Mouse (Mus musculus) yolk sac, embryonic 10.5 days (tissue): ENCODE measurements around the gene Rnf39.

Experiments used
- DNase-seq: peaks from one replicate; pipeline ENCODE4 v3.0.0-alpha.2; 2017; ENCODE audit warnings: low spot score

Gene Rnf39

GRCm38 (mm10) chr17:36942791-36943471 is at the start of gene Rnf39:
Rnf39 (plus strand) TSS chr17:36942918.
- no peak for DNase-seq

GRCm38 (mm10) chr17:36893387-36893786 is 49.3 kb upstream of the Rnf39 start:
- no peak for DNase-seq

- no peak for DNase-seq
Measured at GRCm38 (mm10) chr17:36896583-36896982, 46.1 kb upstream of the Rnf39 start.

- DNase-seq = no peak
Measured at GRCm38 (mm10) chr17:36897065-36897464, 45.7 kb upstream of the Rnf39 start.

- DNase-seq = peak; percentile 59
Measured at GRCm38 (mm10) chr17:36897552-36898205, 45.0 kb upstream of the Rnf39 start, which contains the start of gene Trim31. Trim31 (plus strand) TSS chr17:36898118.

GRCm38 (mm10) chr17:36899376-36899775 is 43.3 kb upstream of the Rnf39 start:
- DNase-seq = no peak

GRCm38 (mm10) chr17:36900001-36900400 is 42.7 kb upstream of the Rnf39 start:
- no peak for DNase-seq

- DNase-seq = no peak
Measured at GRCm38 (mm10) chr17:36900691-36901090, 42.0 kb upstream of the Rnf39 start.

- DNase-seq = no peak
Measured at GRCm38 (mm10) chr17:36903651-36904050, 39.1 kb upstream of the Rnf39 start.

GRCm38 (mm10) chr17:36908235-36908634 is 34.5 kb upstream of the Rnf39 start:
- no peak for DNase-seq

GRCm38 (mm10) chr17:36909802-36910201 is 32.9 kb upstream of the Rnf39 start:
- no peak for DNase-seq

- no peak for DNase-seq
Measured at GRCm38 (mm10) chr17:36912031-36912430, 30.7 kb upstream of the Rnf39 start.

GRCm38 (mm10) chr17:36914108-36914507 is 28.6 kb upstream of the Rnf39 start:
- DNase-seq = peak; percentile 53

- peak; percentile 35 for DNase-seq
Measured at GRCm38 (mm10) chr17:36915076-36915475, 27.6 kb upstream of the Rnf39 start.

GRCm38 (mm10) chr17:36920239-36920638 is 22.5 kb upstream of the Rnf39 start:
- no peak for DNase-seq

- DNase-seq = peak; percentile 20
Measured at GRCm38 (mm10) chr17:36922715-36923114, 20.0 kb upstream of the Rnf39 start.

GRCm38 (mm10) chr17:36923491-36923890 is 19.2 kb upstream of the Rnf39 start:
- no peak for DNase-seq

GRCm38 (mm10) chr17:36927496-36928120 is 15.1 kb upstream of the Rnf39 start:
- no peak for DNase-seq

GRCm38 (mm10) chr17:36929236-36929932 is 13.3 kb upstream of the Rnf39 start:
- no peak for DNase-seq

GRCm38 (mm10) chr17:36930233-36930632 is 12.5 kb upstream of the Rnf39 start:
- no peak for DNase-seq

GRCm38 (mm10) chr17:36931130-36931529 is 11.6 kb upstream of the Rnf39 start:
- DNase-seq = no peak

GRCm38 (mm10) chr17:36931806-36932205 is 10.9 kb upstream of the Rnf39 start:
- DNase-seq = no peak

GRCm38 (mm10) chr17:36938056-36938455 is 4.7 kb upstream of the Rnf39 start:
- DNase-seq = no peak
